Mouse (Mus musculus): ENCODE measurements at regions not wholly inside any gene's neighbourhood (a gene's known extent, or its start where the extent isn't known, plus 50 kb on each side); places are given as distances from the start of the nearest gene placed in this dataset.

GRCm38 (mm10) chr16:24223901-24224300 is 169.4 kb upstream of the Lpp start:
- H3K4me1 ChIP-seq (replicated peaks; ENCODE audit: control insufficient read depth, insufficient read depth, low read length), result no peaks in the 10 kb centered on the region; the same call in 1 of the 2 replicates
- no peak overlapping the region for H3K9ac ChIP-seq (ENCODE audit: low read depth, low read length)
- H3K36me3 ChIP-seq (ENCODE audit: control insufficient read depth, insufficient read depth, low read length), result no peaks in the 10 kb centered on the region
- no peak for DNase-seq (ENCODE audit: low spot score)
- no peaks in the 10 kb centered on the region for H3K27me3 ChIP-seq (replicated peaks; ENCODE audit: control insufficient read depth, insufficient read depth, low read length)
- no peak overlapping the region for H3K4me3 ChIP-seq (ENCODE audit: low read depth, low read length)
- no peaks in the 10 kb centered on the region for H3K9me3 ChIP-seq (ENCODE audit: control insufficient read depth, low read length)
- ATAC-seq (replicated peaks; ENCODE audit: low FRiP score), result no peak
- no peak overlapping the region for H3K27ac ChIP-seq (ENCODE audit: low read depth, low read length)
- no peak overlapping the region for H3K4me2 ChIP-seq

DNA sequence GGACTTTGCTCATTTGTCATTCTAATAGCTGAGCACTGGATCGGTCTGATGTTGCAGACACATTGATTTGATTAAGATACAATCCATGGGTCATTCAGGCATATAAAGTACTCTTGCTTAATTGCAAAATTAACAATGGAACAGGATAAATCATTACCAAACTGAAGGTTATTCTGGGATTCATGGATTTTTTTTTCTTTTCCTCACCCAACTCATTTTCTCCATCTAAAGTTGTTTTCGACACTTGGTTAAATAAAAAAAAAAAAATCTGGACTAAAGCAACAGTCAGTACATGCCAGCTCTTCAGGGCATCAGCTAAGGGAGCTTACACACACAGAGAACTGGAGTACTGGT is 169.8 kb upstream of the Lpp start:
- Histone ChIP-seq H3K27me3 (replicated peaks; ENCODE audit: control insufficient read depth, insufficient read depth, low read length) (no peaks in the 10 kb centered on the region), H3K4me2 (no peak overlapping the region), H3K27ac (ENCODE audit: low read depth, low read length) (no peak overlapping the region), H3K4me3 (ENCODE audit: low read depth, low read length) (no peak overlapping the region), H3K9ac (ENCODE audit: low read depth, low read length) (no peak overlapping the region), H3K36me3 (ENCODE audit: control insufficient read depth, insufficient read depth, low read length) (no peaks in the 10 kb centered on the region), H3K9me3 (ENCODE audit: control insufficient read depth, low read length) (no peaks in the 10 kb centered on the region), H3K4me1 (replicated peaks; ENCODE audit: control insufficient read depth, insufficient read depth, low read length) (no peaks in the 10 kb centered on the region; the same call in 1 of the 2 replicates)
- ATAC-seq (replicated peaks; ENCODE audit: low FRiP score) (no peak), DNase-seq (ENCODE audit: low spot score) (no peak)
- 73% methylated on average over 2 of the region's 2 CpGs for WGBS

DNA sequence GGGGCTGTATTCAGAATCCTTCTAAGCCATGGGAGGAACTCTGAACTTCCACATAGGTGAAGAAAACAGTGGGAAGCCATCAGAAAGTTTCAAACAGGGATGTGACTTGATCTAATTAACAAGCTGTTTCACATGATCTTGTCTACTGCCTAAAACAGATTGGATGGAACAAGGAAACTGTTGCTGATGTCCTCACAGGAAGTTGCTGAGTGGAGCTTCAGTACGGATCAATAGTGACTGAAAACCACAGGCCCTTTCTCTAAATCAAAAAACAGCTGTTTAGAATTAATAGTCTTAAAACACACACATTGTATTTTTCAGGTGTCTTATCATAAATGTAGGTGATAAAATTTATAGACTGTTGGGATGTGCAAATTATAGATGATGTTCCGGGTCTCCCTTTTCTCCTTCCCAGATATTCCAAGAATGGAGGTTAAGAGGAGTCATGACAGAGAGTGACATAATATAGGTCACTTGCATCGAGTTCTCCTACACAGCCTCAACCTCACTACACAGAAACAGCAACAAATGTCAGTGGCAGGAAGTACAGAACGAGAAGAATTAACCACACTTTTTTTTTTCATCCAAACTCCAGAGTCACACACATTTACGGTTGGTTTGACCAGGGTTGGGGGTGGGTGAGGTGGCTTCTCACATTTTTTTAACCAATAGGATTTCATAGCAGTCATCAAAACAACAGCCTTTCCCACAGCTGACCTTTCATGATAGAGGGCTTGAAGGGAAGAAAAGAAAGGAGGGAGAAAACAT is 170.4 kb upstream of the Lpp start:
- Histone ChIP-seq H3K4me1 (replicated peaks; ENCODE audit: control insufficient read depth, insufficient read depth, low read length) (no peaks in the 10 kb centered on the region; the same call in 1 of the 2 replicates), H3K4me3 (ENCODE audit: low read depth, low read length) (no peak overlapping the region), H3K27me3 (replicated peaks; ENCODE audit: control insufficient read depth, insufficient read depth, low read length) (no peaks in the 10 kb centered on the region), H3K36me3 (ENCODE audit: control insufficient read depth, insufficient read depth, low read length) (no peaks in the 10 kb centered on the region), H3K9me3 (ENCODE audit: control insufficient read depth, low read length) (no peaks in the 10 kb centered on the region), H3K4me2 (no peak overlapping the region), H3K27ac (ENCODE audit: low read depth, low read length) (no peak overlapping the region), H3K9ac (ENCODE audit: low read depth, low read length) (no peak overlapping the region)
- DNase-seq (ENCODE audit: low spot score), result no peak
- WGBS, result 50% methylated on average over 5 of the region's 5 CpGs
- no peak for ATAC-seq (replicated peaks; ENCODE audit: low FRiP score)

GRCm38 (mm10) chr16:24221992-24222391 is 171.3 kb upstream of the Lpp start:
- no peak overlapping the region for H3K9ac ChIP-seq (ENCODE audit: low read depth, low read length)
- no peaks in the 10 kb centered on the region; the same call in 1 of the 2 replicates for H3K4me1 ChIP-seq (replicated peaks; ENCODE audit: control insufficient read depth, insufficient read depth, low read length)
- no peaks in the 10 kb centered on the region for H3K27me3 ChIP-seq (replicated peaks; ENCODE audit: control insufficient read depth, insufficient read depth, low read length)
- no peak overlapping the region for H3K4me2 ChIP-seq
- no peaks in the 10 kb centered on the region for H3K36me3 ChIP-seq (ENCODE audit: control insufficient read depth, insufficient read depth, low read length)
- no peak overlapping the region for H3K27ac ChIP-seq (ENCODE audit: low read depth, low read length)
- DNase-seq (ENCODE audit: low spot score) (no peak), ATAC-seq (replicated peaks; ENCODE audit: low FRiP score) (no peak)
- H3K9me3 ChIP-seq (ENCODE audit: control insufficient read depth, low read length), result no peaks in the 10 kb centered on the region
- WGBS, result 71% methylated on average over 3 of the region's 3 CpGs
- H3K4me3 ChIP-seq (ENCODE audit: low read depth, low read length), result no peak overlapping the region

DNA sequence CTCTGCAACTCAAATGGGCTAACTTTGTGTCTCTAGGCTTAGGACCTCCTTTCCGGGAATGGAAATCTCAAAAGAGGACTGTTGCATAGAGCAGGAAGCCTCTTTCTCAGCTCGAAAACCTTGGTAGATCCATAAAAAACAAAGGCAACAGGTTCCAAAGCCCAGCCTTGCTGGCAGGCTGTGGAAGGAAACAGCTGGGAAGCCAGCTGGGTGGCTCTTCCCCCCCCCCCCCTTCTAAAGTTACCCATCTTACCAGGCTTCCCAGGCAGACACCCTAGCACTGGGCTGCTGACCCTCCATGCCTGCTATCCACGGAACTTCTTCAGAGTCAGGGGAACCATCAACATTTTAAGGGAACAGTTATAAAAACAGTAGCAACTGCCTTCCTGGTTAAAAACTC is 172.7 kb upstream of the Lpp start:
- Histone ChIP-seq H3K9ac (ENCODE audit: low read depth, low read length) (no peak overlapping the region), H3K4me3 (ENCODE audit: low read depth, low read length) (no peak overlapping the region), H3K9me3 (ENCODE audit: control insufficient read depth, low read length) (no peaks in the 10 kb centered on the region), H3K36me3 (ENCODE audit: control insufficient read depth, insufficient read depth, low read length) (no peaks in the 10 kb centered on the region), H3K4me2 (no peak overlapping the region), H3K4me1 (replicated peaks; ENCODE audit: control insufficient read depth, insufficient read depth, low read length) (no peaks in the 10 kb centered on the region; the same call in 1 of the 2 replicates), H3K27ac (ENCODE audit: low read depth, low read length) (no peak overlapping the region), H3K27me3 (replicated peaks; ENCODE audit: control insufficient read depth, insufficient read depth, low read length) (no peaks in the 10 kb centered on the region)
- no peak for DNase-seq (ENCODE audit: low spot score)
- WGBS, result 79% methylated on average over 3 of the region's 3 CpGs
- ATAC-seq (replicated peaks; ENCODE audit: low FRiP score), result no peak

GRCm38 (mm10) chr16:24219691-24220090 is 173.6 kb upstream of the Lpp start:
- Histone ChIP-seq H3K9me3 (ENCODE audit: control insufficient read depth, low read length) (no peaks in the 10 kb centered on the region), H3K27me3 (replicated peaks; ENCODE audit: control insufficient read depth, insufficient read depth, low read length) (no peaks in the 10 kb centered on the region), H3K4me1 (replicated peaks; ENCODE audit: control insufficient read depth, insufficient read depth, low read length) (no peaks in the 10 kb centered on the region; the same call in 1 of the 2 replicates), H3K36me3 (ENCODE audit: control insufficient read depth, insufficient read depth, low read length) (no peaks in the 10 kb centered on the region), H3K27ac (ENCODE audit: low read depth, low read length) (no peak overlapping the region), H3K9ac (ENCODE audit: low read depth, low read length) (no peak overlapping the region), H3K4me3 (ENCODE audit: low read depth, low read length) (no peak overlapping the region), H3K4me2 (no peak overlapping the region)
- 75% methylated on average over 9 of the region's 9 CpGs for WGBS
- ATAC-seq (replicated peaks; ENCODE audit: low FRiP score) (no peak), DNase-seq (ENCODE audit: low spot score) (no peak)

GRCm38 (mm10) chr16:24218850-24219185 is 174.5 kb upstream of the Lpp start:
- Histone ChIP-seq H3K4me3 (ENCODE audit: low read depth, low read length) (no peak overlapping the region), H3K27me3 (replicated peaks; ENCODE audit: control insufficient read depth, insufficient read depth, low read length) (no peaks in the 10 kb centered on the region), H3K9me3 (ENCODE audit: control insufficient read depth, low read length) (no peaks in the 10 kb centered on the region), H3K36me3 (ENCODE audit: control insufficient read depth, insufficient read depth, low read length) (no peaks in the 10 kb centered on the region), H3K4me1 (replicated peaks; ENCODE audit: control insufficient read depth, insufficient read depth, low read length) (no peaks in the 10 kb centered on the region; the same call in 1 of the 2 replicates), H3K27ac (ENCODE audit: low read depth, low read length) (no peak overlapping the region), H3K9ac (ENCODE audit: low read depth, low read length) (no peak overlapping the region), H3K4me2 (no peak overlapping the region)
- 67% methylated on average over 4 of the region's 4 CpGs for WGBS
- ATAC-seq (replicated peaks; ENCODE audit: low FRiP score) (no peak), DNase-seq (ENCODE audit: low spot score) (no peak)

DNA sequence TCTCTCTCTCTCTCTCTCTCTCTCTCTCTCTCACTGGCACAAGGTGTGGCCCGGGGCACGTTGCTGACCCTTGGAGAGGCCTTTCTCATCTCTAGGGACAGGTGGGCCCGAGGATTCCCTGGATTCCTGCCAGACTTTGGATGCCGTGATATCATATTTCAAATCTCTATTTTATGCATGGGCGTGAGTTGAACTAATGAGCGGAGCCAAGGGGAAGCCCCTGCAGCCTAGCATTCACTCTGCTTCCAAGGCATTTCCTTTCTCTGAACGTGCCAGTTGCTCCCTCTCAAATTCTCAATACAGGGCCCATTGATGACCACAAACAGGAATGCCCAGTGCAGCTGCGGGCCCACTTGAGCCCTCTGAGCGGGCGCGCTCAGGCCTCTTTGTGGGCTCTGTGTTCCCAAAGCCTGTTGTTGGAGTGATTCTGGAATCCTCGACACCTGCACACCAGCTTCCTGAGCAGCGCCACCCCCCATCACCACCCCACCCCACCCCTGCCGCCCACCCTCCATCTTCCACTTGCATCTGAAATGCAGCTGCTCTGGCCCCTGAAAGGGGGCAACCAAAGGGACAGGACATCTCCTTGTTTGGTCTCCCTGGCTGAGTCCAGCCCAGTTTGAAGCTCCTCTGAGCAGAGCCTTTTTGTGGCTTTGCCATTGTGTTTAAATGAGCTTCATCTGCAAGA is 175.0 kb upstream of the Lpp start:
- DNase-seq (ENCODE audit: low spot score) (no peak), ATAC-seq (replicated peaks; ENCODE audit: low FRiP score) (no peak)
- Histone ChIP-seq H3K9ac (ENCODE audit: low read depth, low read length) (no peak overlapping the region), H3K4me1 (replicated peaks; ENCODE audit: control insufficient read depth, insufficient read depth, low read length) (no peaks in the 10 kb centered on the region; the same call in 1 of the 2 replicates), H3K4me2 (no peak overlapping the region), H3K36me3 (ENCODE audit: control insufficient read depth, insufficient read depth, low read length) (no peaks in the 10 kb centered on the region), H3K4me3 (ENCODE audit: low read depth, low read length) (no peak overlapping the region), H3K27ac (ENCODE audit: low read depth, low read length) (no peak overlapping the region), H3K27me3 (replicated peaks; ENCODE audit: control insufficient read depth, insufficient read depth, low read length) (no peaks in the 10 kb centered on the region), H3K9me3 (ENCODE audit: control insufficient read depth, low read length) (no peaks in the 10 kb centered on the region)
- WGBS, result 69% methylated on average over 14 of the region's 14 CpGs

GRCm38 (mm10) chr16:24216828-24217227 is 176.5 kb upstream of the Lpp start:
- WGBS, result 79% methylated on average over 5 of the region's 5 CpGs

More at GRCm38 (mm10) chr16:24216828-24217227, 176.5 kb upstream of the Lpp start:
- Histone ChIP-seq H3K9me3 (ENCODE audit: control insufficient read depth, low read length) (no peaks in the 10 kb centered on the region), H3K27me3 (replicated peaks; ENCODE audit: control insufficient read depth, insufficient read depth, low read length) (no peaks in the 10 kb centered on the region), H3K27ac (ENCODE audit: low read depth, low read length) (no peak overlapping the region), H3K4me2 (no peak overlapping the region), H3K4me1 (replicated peaks; ENCODE audit: control insufficient read depth, insufficient read depth, low read length) (no peaks in the 10 kb centered on the region), H3K4me3 (ENCODE audit: low read depth, low read length) (no peak overlapping the region), H3K9ac (ENCODE audit: low read depth, low read length) (no peak overlapping the region), H3K36me3 (ENCODE audit: control insufficient read depth, insufficient read depth, low read length) (no peaks in the 10 kb centered on the region)
- ATAC-seq (replicated peaks; ENCODE audit: low FRiP score) (no peak), DNase-seq (ENCODE audit: low spot score) (no peak)
